Mouse (Mus musculus) liver, adult 2 months (tissue): ENCODE results near the gene Uap1. TPM values are rescaled to one million over a fixed set of nuclear protein-coding genes. Genes with fewer than 3 reads are reported as not detected.

Experiments
- DNase-seq: peaks from one replicate; pipeline ENCODE4 v3.0.0-alpha.2; 2011; ENCODE audit warnings: low read depth, low spot score; ENCODE audit errors: extremely low read depth
- H3K27ac ChIP-seq: fragments of 200-500 bp; replicated peaks from 2 replicates; pipeline ENCODE4 v1.5.1; 2012; ENCODE audit warnings: low read depth, mild to moderate bottlenecking, control low read depth, inconsistent platforms, low read length; ENCODE audit not compliant: insufficient read depth
- H3K27me3 ChIP-seq: fragments of 200-500 bp; 2 replicates; pipeline ENCODE4 v1.6.1; 2012; ENCODE audit warnings: mild to moderate bottlenecking, moderate library complexity, low read length, inconsistent platforms; ENCODE audit not compliant: control insufficient read depth, insufficient read depth
- H3K36me3 ChIP-seq: fragments of 200-500 bp; 2 replicates; pipeline ENCODE4 v1.6.1; 2012; ENCODE audit warnings: low read length, inconsistent platforms; ENCODE audit not compliant: control insufficient read depth, insufficient read depth
- H3K4me1 ChIP-seq: fragments of 200-500 bp; 2 replicates; pipeline ENCODE4 v1.6.1; 2011; ENCODE audit warnings: low read length; ENCODE audit not compliant: control insufficient read depth, insufficient read depth
- H3K4me3 ChIP-seq: fragments of 200-500 bp; 2 replicates; pipeline ENCODE4 v1.5.1; 2011; ENCODE audit warnings: low read depth, mild to moderate bottlenecking, control low read depth, low read length, moderate library complexity; ENCODE audit not compliant: insufficient read depth
- H3K79me2 ChIP-seq: fragments of 200-500 bp; 2 replicates; pipeline ENCODE4 v1.6.1; 2012; ENCODE audit warnings: inconsistent platforms, mild to moderate bottlenecking, low read length, moderate library complexity; ENCODE audit not compliant: control insufficient read depth, insufficient read depth
- H3K9ac ChIP-seq: fragments of 200-500 bp; 2 replicates; pipeline ENCODE4 v1.6.1; 2012; ENCODE audit warnings: low read depth, mild to moderate bottlenecking, control low read depth, inconsistent platforms, low read length
- CTCF ChIP-seq: fragments of 200-500 bp; IDR thresholded peaks from 2 replicates; pipeline ENCODE4 v1.5.1; 2011; ENCODE audit warnings: low read depth, low read length, control low read depth
- POLR2A ChIP-seq: fragments of 200-500 bp; IDR thresholded peaks from 2 replicates; pipeline ENCODE4 v1.6.1; 2011; ENCODE audit warnings: low read length, control low read depth; ENCODE audit not compliant: insufficient read depth; ENCODE audit errors: extremely low read depth
- WGBS: fragments of 180-500 bp; shearing (Covaris S2); methylation state at CpG from one replicate; pipeline ENCODE4 v1.1.7; 2018; 5-methylcytosine and 5-hydroxymethylcytosine counted together
- polyA plus RNA-seq: library from polyadenylated mRNA; depleted of rRNA; stranded (reverse); fragments of >200 nt; gene quantifications from 2 replicates; pipeline ENCODE4 v1.2.3, GENCODE M21; 2012
- total RNA-seq: library from RNA; depleted of rRNA; stranded (reverse); fragments of >200 nt; gene quantifications from 2 replicates; pipeline ENCODE4 v1.2.3, GENCODE M21; 2014

The Uap1 gene
- total and polyA plus RNA-seq, 2 experiments, result 14.3 to 23.6 TPM

DNA sequence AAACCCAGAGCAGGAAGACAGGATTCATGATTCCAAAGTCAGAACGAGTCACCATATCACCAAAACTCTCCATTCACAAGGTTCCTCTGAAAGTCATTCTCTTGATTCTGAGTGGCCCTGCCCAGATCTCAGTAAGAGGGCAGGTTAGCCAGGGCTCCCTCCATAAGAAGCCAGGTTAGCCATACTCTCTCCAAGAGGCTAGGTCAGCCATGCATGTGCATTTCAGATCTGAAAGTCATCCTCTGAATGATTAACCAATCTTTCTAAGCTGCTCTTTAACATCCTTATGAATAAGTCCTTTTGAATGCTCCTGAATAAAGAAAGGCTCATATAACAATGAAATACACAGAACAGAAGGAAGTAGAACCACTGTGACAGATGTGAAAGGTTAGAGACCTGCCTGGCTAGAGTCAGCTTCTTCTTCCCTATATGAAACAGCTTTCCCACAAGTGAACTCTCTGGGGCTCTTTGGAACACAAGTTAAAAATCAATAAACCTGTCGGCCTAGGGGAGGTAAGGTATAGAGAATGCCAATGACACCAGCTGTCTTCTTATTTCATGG, 10.6 kb downstream of the Uap1 start:
- no peak overlapping the region for H3K9ac ChIP-seq
- no peak overlapping the region for H3K27ac ChIP-seq
- DNase-seq, result no peak
- H3K27me3 ChIP-seq, result no peaks in the 10 kb centered on the region
- no peak overlapping the region for H3K4me3 ChIP-seq
- peaks cover 42% of the 10 kb centered on the region for H3K36me3 ChIP-seq
- H3K4me1 ChIP-seq, result peaks cover 6% of the 10 kb centered on the region; the same call in 1 of the 2 replicates
- H3K79me2 ChIP-seq, result peaks cover 14% of the 10 kb centered on the region
- WGBS, result 52% methylated on average over 2 of the region's 2 CpGs
- TF ChIP-seq POLR2A (no peak), CTCF (no peak)

DNA sequence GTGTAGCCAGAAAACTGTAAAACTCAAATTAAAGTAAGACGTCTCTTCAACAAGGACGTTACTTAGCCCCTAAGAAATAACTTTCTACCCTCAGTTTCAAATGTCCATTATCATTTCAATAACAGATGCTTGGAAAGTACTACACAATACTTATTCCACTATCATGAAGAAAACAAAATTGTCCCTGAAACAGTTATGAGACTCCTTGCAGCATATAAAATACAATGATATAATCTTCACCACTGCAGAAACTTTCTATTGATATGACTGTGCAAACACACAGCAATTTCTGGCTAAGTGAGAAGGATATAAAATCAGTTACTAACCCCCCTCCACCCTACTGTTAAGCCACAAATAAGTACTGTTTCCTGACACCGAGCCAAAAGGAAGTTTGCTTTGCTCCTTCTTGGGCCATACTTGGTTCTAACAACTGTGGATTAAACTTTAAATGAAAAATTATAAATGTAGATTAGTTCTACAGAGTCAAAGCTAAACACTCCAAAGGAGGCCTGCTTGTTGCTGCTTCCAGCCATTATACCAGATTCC, 11.3 kb downstream of the Uap1 start:
- Histone ChIP-seq H3K79me2 (peaks cover 14% of the 10 kb centered on the region), H3K36me3 (peaks cover 48% of the 10 kb centered on the region), H3K27ac (no peak overlapping the region), H3K9ac (no peak overlapping the region), H3K4me3 (no peak overlapping the region), H3K4me1 (peaks cover 6% of the 10 kb centered on the region; the same call in 1 of the 2 replicates), H3K27me3 (no peaks in the 10 kb centered on the region)
- 85% methylated on average over 3 of the region's 3 CpGs for WGBS
- DNase-seq, result no peak
- TF ChIP-seq CTCF (no peak), POLR2A (no peak)

DNA sequence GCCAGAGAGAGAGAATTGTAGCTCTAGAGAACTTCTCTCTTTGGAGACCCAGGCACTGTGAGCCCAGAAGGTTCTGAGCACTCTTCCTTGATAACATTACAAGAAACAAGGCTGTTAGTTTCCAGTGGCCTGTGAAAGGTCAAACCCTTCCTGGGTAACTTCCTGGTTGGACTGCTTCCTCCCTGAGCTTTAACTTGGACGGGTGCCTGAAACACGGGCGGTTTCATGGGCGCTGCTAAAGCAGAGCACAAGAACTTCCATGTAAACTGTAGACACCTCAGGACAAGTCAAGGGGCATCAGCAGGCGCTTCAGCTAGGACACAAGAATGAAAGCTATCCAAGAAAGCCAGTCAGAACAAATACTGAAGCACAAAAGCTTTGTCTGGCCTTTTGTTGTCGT, 12.9 kb downstream of the Uap1 start:
- H3K27ac ChIP-seq, result peak overlapping the region; percentile 22
- peak; percentile 73 for DNase-seq
- 14% methylated on average over 6 of the region's 6 CpGs for WGBS
- no peak overlapping the region for H3K4me3 ChIP-seq
- H3K9ac ChIP-seq, result no peak overlapping the region
- no peaks in the 10 kb centered on the region for H3K27me3 ChIP-seq
- H3K36me3 ChIP-seq, result peaks cover 57% of the 10 kb centered on the region
- peaks cover 8% of the 10 kb centered on the region for H3K79me2 ChIP-seq
- no peak for TF ChIP-seq POLR2A
- TF ChIP-seq CTCF, result no peak
- peaks cover 6% of the 10 kb centered on the region; the same call in 1 of the 2 replicates for H3K4me1 ChIP-seq

DNA sequence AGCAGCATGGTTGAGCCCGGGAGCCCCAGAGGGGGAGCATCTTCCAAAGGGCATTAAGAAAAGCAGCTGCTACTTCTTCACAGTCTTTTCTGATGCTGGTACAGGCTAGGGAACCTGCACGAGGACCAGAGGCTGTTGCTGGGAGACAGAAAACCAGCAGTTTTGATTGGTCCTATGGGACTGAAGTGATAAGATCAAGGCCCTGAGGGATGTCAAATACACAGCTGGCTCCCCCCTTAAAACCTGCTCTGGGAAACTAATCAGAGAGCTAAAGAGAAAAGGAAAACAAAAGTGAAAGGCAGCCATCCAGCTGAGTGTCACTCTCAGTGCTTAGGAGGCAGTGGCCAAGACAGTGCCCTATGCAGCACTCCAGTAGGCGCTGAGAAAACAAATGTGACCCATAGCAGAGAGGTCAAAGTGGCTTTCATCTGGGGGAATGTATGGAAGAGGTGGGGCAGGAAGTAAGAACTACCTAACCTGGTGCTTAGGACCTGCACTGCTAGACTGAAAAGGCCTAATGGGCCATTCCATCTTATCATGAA, 14.3 kb downstream of the Uap1 start:
- H3K36me3 ChIP-seq, result peaks cover 58% of the 10 kb centered on the region

DNA sequence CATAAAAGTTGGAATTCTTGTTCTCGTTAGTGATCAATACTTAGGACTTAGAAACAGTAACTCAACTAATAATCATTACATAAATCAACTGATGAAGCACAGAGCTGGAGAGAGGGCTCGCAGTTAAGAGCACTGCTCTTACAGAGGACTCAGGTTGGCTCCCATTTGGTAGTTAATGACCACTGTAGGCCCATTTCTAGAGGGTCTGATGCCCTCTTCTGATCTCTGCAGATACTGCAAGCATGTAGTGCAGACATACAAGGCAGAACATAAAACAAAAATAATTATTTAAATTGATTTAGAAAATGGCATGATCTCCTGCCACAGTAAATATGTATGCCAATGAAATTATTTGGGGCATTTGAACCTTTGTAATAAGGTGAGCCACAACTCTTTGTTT, 15.1 kb downstream of the Uap1 start:
- DNase-seq, result no peak
- H3K36me3 ChIP-seq, result peaks cover 54% of the 10 kb centered on the region

More for the DNA sequence above, 14.3 kb downstream of the Uap1 start:
- DNase-seq, result no peak
- H3K4me3 ChIP-seq, result no peak overlapping the region
- H3K4me1 ChIP-seq, result peaks cover 6% of the 10 kb centered on the region; the same call in 1 of the 2 replicates
- H3K27ac ChIP-seq, result no peak overlapping the region
- WGBS, result 81% methylated on average over 3 of the region's 3 CpGs
- no peaks in the 10 kb centered on the region; the same call in 1 of the 2 replicates for H3K79me2 ChIP-seq
- TF ChIP-seq CTCF (no peak), POLR2A (no peak)
- H3K27me3 ChIP-seq, result no peaks in the 10 kb centered on the region
- no peak overlapping the region for H3K9ac ChIP-seq

DNA sequence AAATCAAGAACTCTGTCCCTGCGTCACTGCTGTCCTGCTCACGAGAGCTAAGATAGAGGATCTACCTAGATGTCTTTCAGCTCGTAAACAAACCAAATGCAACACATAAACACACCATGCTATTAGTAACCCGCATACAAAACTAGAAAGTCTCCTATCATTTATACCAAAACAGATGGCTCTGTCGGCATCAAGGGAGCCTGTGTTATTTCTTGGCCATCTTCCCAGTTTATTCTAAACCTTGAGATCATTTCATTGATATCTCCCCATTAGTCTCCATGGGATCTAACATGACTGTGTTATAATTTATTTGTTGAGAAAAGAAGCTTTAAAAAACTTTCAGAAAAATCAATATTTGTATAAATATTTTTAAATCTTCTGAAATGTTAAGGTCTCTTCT, 19.0 kb downstream of the Uap1 start:
- Histone ChIP-seq H3K9ac (no peak overlapping the region), H3K79me2 (no peaks in the 10 kb centered on the region; the same call in 1 of the 2 replicates), H3K4me3 (no peak overlapping the region), H3K27ac (no peak overlapping the region), H3K4me1 (no peaks in the 10 kb centered on the region), H3K36me3 (peaks cover 52% of the 10 kb centered on the region), H3K27me3 (no peaks in the 10 kb centered on the region)
- WGBS, result 97% methylated on average over 5 of the region's 5 CpGs
- DNase-seq, result no peak
- no peak for TF ChIP-seq CTCF
- no peak for TF ChIP-seq POLR2A

More for the DNA sequence above, 15.1 kb downstream of the Uap1 start:
- 89% methylated on average over 2 of the region's 2 CpGs for WGBS
- TF ChIP-seq CTCF (no peak), POLR2A (no peak)
- no peak overlapping the region for H3K27ac ChIP-seq
- H3K27me3 ChIP-seq, result no peaks in the 10 kb centered on the region
- H3K79me2 ChIP-seq, result no peaks in the 10 kb centered on the region; the same call in 1 of the 2 replicates
- peaks cover 6% of the 10 kb centered on the region; the same call in 1 of the 2 replicates for H3K4me1 ChIP-seq
- no peak overlapping the region for H3K9ac ChIP-seq
- no peak overlapping the region for H3K4me3 ChIP-seq
